Mouse (Mus musculus) MEL-GATA-1-ER (cell line): ENCODE data around the gene Dlk1.
A peak's percentile ranks its signal among the peaks of the same experiment; 100 is the strongest.
"Not testable (repeated sequence)": the region's sequence is repeated elsewhere in the genome, so short reads cannot be mapped to it uniquely, and the experiment has no call there.

ENCODE experiments used
- DNase-seq: peaks from one replicate; pipeline ENCODE4 v3.0.0-alpha.2; 2012; ENCODE audit warnings: low read depth; ENCODE audit errors: extremely low read depth

The Dlk1 gene

DNA sequence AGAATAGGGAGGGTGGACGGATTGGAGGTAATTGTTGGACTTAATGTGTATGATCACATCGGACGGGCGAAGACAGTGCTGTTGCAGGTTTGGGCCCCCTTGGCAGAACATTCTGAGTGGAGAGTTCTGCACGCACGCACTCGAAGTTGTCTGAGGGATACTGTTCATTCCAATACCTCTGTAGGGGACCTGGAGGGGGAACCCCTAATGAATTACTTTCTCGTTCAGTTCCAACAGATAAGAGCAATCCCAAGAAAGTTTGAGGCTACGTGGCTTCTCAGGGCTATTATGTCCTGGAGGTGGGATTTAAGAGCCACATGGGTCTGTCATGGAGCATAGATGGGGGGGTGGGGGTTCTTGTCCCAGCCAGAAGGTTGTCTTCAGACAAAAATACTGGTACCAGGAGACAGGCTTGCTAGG lies 21.6 kb downstream of the Dlk1 start:
- no peak for DNase-seq

DNA sequence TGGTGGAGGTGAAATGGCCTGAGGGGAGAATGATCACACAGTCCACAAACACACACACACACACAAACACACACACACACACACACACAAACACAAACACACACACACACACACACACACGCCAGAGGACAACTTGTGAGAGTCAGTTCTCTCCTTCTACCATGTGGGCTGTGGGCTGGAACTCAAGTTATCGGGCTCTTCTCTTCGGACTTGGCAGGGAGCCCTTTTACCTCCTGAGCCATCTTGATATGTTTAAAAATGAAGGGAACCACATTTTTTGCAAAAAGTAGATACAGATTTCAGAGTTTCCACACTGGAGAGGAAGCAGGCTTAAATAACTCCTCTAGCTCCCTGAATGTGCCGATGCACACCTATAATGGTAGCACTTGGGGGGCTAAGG lies 22.9 kb downstream of the Dlk1 start:
- DNase-seq = peak; percentile 55

DNA sequence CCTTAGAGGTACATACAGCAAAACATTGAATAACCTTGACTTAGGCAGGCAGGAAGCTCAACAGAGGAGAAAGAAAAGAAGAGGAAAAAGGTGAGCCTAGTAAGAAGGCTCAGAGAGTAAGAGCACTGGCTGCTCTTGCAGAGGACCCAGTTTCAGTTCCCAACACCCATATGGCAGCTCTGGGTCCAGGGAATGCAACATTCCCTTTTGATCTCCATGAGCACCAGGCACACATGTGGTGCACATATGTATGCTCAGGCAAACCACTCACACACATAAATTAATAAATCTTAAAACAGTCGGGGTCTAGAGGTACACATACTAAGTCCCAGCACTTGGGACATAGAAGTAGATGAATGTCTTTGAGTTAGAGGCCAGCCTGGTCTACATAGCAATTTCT lies 33.9 kb downstream of the Dlk1 start:
- not testable (repeated sequence) for DNase-seq

DNA sequence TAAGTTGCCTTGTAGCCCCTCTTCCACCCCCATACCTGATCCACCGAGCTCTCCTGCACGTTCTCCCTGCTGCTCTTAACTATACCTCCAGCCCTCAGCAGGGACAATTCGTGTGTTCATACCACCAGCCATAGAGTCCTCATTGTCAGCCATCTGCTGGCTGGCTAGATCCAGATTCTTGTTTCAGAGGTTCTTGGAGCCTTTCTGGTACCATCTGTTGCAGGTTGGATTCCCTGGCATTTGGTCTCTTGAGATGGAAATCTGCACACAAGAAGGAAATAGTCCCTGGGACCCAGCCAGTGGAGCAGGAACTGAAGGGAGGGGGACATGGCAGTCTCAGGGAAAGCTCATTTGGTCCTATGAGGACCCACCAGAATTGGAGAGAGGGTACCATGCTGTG lies 39.1 kb downstream of the Dlk1 start:
- DNase-seq = no peak

DNA sequence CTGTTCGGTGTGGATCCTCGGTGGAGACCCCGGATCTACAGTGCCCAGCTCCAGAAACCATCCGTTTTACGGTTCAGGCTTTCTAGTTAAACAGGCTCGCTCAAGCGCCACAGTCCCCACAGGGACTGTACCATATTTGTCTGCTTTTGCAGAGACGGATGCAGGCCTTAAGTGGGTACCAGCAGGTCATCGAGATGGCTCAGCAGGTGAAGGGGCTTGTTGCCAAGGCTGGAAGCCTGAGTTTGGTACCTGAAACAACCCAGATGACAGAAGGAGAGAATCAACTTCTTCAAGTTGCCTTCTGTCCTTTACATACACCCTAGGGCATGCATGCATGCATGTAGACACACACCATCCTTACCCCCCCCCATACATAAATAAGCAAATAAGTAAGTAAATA lies 40.8 kb downstream of the Dlk1 start:
- DNase-seq = no peak

DNA sequence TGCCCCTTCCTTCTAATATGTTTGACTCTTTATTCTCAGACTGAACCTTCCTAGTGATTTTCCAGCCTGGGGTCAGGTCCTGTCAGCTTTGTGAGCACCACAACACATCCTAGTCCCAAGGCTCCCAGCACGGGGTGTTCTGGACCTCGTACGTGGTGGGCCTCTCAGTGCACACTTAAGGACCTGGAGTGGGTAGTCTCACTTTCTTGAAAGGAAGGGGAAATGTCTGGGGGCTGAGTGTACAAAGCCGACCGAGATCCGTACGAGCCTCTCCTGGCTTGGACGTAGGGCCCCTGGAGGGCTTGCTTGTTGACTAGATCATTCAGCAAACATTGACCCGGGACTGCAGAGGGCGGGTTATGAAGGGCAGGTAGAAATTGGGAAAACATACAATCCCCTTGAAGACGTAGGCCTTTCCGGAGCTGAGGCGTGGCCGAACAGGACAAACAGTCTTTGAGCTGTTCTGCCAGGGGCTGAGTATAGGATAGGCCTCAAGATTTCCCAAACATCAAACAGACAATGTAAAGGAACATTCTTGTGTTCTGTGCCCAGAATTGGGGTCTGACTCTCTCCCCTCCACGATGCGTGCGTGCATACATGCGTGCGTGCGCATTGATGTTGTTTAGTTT lies 42.5 kb downstream of the Dlk1 start:
- DNase-seq = no peak

DNA sequence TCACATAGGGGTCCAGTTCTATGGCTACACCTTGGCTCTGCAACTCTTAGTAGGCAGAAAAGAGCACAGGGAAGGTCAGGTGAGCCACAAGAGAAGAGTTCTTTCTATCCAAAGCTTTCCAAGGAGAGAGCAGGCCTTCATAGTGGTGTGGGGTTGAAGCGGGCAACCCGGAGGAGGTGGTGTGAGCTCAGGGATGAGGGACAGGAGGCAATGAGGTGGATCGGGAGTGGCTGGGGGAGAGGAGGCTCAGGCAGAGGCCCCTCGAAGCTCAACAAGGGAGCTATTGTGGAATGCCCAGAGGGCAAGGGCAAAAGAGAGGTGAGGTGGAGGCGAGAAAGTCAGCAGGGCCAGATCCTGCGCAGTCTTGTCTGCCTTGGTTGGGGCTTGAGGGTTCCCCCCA lies 43.8 kb downstream of the Dlk1 start:
- no peak for DNase-seq

DNA sequence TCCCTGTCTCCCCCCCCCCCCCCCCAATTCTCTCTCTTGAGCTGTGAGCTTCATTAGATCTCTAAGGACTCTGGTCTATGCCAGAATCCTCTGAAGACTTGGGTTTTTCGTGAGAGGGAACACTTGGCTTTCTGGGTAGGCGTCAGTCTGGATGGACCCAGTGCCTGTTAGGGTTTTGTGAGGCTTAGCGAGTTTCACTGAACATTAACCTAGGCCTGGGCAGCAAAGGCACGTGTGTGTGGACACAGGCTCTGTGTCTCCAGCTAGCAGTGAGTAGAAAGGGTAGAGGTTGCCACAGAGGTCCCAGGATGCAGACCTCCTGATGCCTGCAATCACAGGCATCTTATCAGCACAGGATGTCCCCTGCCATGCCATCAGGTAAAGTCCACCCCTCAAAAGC lies 48.4 kb downstream of the Dlk1 start:
- DNase-seq = no peak

DNA sequence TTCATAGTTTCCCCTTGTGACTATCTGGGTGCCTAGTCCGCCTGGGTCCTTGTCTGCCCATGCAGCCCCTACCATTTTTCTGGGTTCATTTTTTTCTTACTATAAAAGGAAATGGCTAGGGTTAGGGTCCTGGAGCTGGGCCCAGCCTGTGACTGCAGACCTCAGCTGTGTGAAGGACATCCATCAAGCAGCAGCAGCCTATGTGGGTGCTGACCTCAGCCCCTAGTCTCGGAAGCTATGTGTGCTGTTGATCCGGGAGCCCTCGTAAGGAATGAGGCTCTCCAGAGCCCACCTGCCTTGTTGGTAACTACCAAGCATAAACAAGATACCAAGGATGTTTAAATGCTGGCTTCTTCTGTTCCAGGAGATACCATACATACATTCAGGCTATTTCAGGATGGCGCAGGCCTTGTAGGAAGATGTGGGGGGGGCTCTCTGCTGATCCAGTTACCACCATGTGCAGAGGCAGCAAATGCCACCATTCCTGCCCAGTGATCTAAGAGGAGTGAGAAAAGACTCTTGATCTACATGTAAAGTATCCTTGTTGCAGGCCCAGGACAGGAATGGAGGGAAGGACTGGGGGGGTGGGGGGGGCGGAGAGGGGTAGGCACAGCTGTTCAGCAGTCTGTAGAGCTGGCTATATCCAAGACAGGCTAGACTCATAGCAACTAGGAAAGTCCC lies 49.9 kb downstream of the Dlk1 start:
- no peak for DNase-seq

DNA sequence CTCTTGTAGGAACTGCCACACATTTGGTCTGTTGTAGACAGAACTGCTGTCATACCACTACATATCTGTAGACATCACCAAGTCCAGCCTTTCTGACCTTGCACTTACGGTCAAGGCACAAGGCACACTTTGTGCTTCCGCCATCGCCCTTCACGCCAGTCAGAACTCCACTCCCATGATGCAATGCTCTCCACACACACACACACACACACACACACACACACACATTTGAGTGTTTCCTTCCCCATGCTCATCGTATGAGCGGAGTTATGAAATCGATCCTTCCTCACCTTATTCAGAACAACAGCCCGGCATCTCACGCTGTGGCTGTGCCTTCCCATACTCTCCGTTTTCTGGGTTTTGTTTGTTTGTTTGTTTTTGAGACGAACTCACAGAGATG lies 55.1 kb downstream of the Dlk1 start:
- DNase-seq = no peak

DNA sequence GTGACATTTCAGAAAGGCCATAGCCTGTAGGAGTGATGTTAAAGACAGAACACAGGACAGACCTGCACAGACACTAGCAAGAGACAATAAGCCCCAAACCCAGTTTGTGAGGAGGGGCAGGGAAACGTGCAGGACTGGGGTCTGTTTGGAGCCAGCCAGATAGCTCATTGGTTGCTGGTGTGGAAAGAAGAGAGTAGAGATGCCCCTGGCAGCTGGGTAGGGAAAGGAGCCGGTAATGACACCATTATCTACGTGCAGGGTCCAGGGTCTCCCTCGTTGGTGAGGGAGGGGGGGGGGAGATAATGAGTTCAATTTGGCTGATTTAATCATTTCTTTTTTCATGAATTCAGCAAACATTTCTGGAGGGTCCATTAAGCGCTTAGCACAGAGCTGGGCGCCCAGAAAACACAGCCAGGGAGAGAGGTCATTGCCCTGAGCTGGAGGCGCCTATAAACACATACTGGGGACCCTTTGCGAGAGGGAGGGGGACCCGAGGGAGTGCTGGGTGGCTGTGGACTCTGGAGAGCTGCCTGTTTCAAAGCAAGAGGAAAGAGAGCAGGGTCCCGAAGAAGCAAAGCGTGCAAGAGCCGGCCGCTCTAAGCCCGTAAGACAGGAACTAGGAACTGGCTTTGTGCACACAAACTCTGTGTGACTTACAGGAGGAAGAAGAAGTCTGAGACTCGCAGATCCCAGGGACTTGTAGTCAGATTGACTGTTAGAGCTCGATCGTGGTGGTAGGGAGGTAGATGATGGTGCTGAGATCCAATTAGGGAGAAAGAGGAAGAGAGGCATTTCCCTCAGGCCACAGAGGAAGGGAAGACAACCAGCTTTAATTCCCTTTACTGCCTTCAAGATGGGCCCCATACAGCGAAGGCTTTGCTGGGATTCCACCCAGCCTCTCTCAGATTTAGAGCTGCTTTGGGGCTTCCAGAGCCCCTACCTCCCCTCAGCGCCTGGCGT lies 56.2 kb downstream of the Dlk1 start:
- no peak for DNase-seq

DNA sequence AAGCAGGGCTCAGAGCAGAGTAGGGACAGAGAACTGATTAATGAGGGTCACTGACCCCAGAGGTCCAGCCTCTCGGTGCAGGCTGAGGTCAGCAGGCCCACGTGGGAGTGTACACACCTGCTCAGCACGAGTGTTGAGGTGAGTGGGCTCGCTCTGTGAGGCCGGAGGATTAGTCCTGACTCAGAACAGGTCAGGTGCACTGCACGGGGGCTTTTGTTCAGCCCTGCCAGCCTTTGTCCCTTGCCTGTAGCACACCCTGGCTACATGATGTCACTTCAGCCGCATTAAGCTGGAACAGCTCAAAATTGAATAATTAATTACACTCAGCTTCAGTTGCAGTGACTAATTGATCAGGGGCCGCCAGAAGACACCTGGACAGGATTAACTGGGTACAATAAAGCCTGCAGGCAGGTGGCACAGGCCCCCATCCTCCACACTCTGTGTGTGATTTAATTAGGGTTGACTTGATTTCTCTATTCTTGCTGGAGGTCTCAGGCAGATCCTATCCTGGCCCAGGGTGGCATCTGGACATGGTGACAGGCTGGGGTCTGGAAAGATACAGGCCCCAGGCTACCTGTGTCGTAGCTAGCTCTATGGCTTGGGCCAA lies 57.0 kb downstream of the Dlk1 start:
- no peak for DNase-seq

DNA sequence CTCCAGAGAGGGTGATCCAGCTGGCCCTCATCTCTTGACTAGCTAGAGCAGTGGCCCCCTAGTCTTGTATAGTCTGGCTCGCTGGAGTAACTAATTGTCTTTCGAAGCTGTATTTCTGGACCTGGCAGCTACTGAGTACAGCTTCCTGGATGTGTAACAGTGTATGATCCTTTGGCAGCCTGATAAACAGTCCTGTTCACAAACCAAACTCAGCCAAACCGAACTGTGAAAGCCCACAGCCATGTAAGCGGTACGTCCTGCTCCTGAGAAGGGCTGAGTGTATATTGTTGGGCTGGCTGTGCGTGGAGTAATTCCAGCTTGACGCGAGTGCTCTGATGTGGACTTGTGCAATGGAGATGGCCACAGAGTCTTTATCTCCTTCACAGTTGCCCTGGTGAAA lies 57.6 kb downstream of the Dlk1 start:
- no peak for DNase-seq

DNA sequence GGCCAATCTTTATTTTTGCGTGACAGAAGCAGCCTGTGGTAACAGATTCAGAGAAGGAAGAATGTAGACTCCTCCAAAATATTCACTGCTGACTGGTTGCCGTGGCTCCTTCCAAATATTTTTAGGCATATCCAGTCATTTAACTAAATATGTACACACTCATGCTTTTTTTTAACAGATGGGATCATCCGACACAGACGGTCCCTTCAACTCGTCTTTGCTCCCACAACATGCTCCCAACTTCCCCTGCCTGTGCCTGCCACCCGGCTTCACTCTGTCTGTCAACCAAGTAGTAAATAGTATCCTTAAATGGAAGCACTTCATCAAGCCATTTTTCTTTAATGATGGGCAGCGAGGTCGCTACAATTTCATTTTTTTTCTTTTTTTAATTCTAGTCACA lies 58.8 kb downstream of the Dlk1 start:
- DNase-seq = no peak

DNA sequence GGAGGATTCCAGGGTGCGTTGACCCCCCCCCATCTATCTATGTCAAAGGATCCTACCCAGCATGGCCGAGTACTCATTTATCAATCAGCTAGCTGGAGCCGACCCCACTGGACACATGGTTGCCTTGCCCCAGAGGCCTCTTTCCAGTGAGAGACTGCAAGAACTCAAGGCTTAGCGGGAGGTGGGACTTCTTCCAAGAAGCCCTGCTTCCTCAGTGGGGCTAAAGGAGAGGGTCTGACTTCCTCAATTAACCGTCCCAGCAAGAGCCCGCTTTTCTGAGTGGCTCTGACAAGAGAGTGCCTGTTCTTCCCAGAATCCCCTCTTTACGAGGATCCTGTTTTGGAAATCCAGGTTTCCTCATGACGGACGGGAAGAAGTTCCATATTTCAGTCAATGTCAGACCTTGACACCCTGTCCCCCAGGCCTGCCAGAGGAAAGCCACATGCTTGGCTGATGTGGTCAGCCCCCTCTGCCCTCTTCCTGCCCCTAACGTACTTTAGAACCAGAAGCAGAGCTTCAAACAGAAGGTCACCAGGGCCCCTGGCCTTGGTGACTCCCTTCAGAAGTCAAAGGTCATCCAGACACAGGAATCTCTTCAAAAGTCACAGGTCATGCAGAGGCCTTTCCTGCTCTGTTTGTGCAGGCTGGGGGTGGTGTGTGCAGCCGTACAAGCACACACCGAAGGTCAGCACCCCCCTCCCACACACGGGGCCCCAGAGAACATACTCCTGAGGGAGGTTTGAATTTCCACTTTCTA lies 59.7 kb downstream of the Dlk1 start:
- no peak for DNase-seq
